In genomic region chr19:53370233-53370632, GRCm38 (mm10) we compare ENCODE assay signal across 22 mouse cellular contexts. TPM values are rescaled to one million over a fixed set of nuclear protein-coding genes. Genes with fewer than 3 reads are reported as not detected.
DNase-seq lines count a peak whose midpoint lies in the region; ATAC-seq and TF ChIP-seq lines count a peak whose summit lies in the region.
"Had no signal": no experiment of that assay in that cellular context is flagged by ENCODE, and none has a peak within 500 bp of the region (broad histone marks: within the 10 kb centered on the region; RNA-seq: fewer than 3 reads in every experiment).

No protein-coding gene starts in this region.

- DNase-seq in frontal cortex, postnatal 36 days (ENCODE audit: low spot score in 2 of 2), result no peak
- DNase-seq in layer of hippocampus, adult 2 months (ENCODE audit: low spot score in 2 of 2), result no peak
- DNase-seq in layer of hippocampus, adult 9-10 months (ENCODE audit: low spot score), result no peak
- no peak for DNase-seq in Patski (ENCODE audit: low read depth, low spot score)

- POLR2A ChIA-PET in Patski (lab: Charles Lee), result interaction anchor here (0.7 to 1.3 kb wide), 4 partner anchors 10 to 40 kb away, joined by 3 to 6 read pairs (median 4); no protein-coding TSS in a partner anchor

- H3K27ac ChIP-seq in layer of hippocampus, adult 2 months, result peak overlapping the region; percentile 56; the same call in 1 of the 2 replicates
- 0 out of 2 replicates have a peak overlapping the region, but pooled peaks have one; percentile 38 for H3K27ac ChIP-seq in limb, embryonic 15.5 days
- H3K27ac ChIP-seq: hindbrain, embryonic 14.5 days; neural tube, embryonic 15.5 days; stomach, embryonic 15.5 days had no signal

- in situ Hi-C loops in Patski (cut with MboI; ENCODE audit: low pct_unique_long_range_greater_than_20kb), result loop anchor here (5.0 to 25.0 kb wide), 2 partner anchors 38 to 358 kb away; no protein-coding TSS in a partner anchor

- 70% methylated on average over 15 of the region's 15 CpGs for WGBS in limb, embryonic 15.5 days

- no peak overlapping the region for H3K4me2 ChIP-seq in limb, embryonic 15.5 days
- H3K4me2 ChIP-seq: hindbrain, embryonic 14.5 days; liver, embryonic 11.5 days; stomach, embryonic 15.5 days had no signal

- H3K27me3 ChIP-seq in Patski, result no peaks in the 10 kb centered on the region
- no peaks in the 10 kb centered on the region for H3K27me3 ChIP-seq in limb, embryonic 15.5 days
- H3K27me3 ChIP-seq: neural tube, embryonic 15.5 days; stomach, embryonic 15.5 days had no signal

- H3K4me1 ChIP-seq in limb, embryonic 15.5 days, result peaks cover 32% of the 10 kb centered on the region

- peak; percentile 16; the same call in 1 of the 2 replicates for ATAC-seq in frontal cortex, adult (ENCODE audit: low TSS enrichment)
- ATAC-seq in Patski, result peak; percentile 68
- ATAC-seq in limb, embryonic 15.5 days (ENCODE audit: insufficient number of reproducible peaks, low FRiP score, low TSS enrichment, low read depth), result no peak
- no peak for ATAC-seq in granulocyte monocyte progenitor cell, adult 5-6 weeks (replicated peaks; ENCODE audit: poor library complexity, severe bottlenecking)

- no peak overlapping the region for H3K9ac ChIP-seq in limb, embryonic 15.5 days
- H3K9ac ChIP-seq: neural tube, embryonic 15.5 days; stomach, embryonic 15.5 days had no signal

- H3K4me3 ChIP-seq in layer of hippocampus, adult 2 months, result no peak overlapping the region
- no peak overlapping the region for H3K4me3 ChIP-seq in limb, embryonic 15.5 days
- H3K4me3 ChIP-seq: neural tube, embryonic 15.5 days; stomach, embryonic 15.5 days had no signal

- TF ChIP-seq CTCF in layer of hippocampus, adult 2 months (conservative IDR thresholded peaks at IDR 0.05), result no peak
- TF ChIP-seq CTCF in Patski (IDR thresholded peaks at IDR 0.05), result no peak

- H3K9me3 ChIP-seq in limb, embryonic 15.5 days, result no peaks in the 10 kb centered on the region
- H3K9me3 ChIP-seq: neural tube, embryonic 15.5 days; stomach, embryonic 15.5 days had no signal

- CTCF ChIA-PET in Patski (lab: Charles Lee), result interaction anchor here (0.8 to 3.6 kb wide), 10 partner anchors 10 to 362 kb away, joined by 3 to 20 read pairs (median 4); no protein-coding TSS in a partner anchor

- H3K36me3 ChIP-seq in limb, embryonic 15.5 days, result peaks cover 29% of the 10 kb centered on the region

RNA-seq across cellular contexts. Expression of gene Gm10197, which starts 1.3 kb away (rescaled TPM):
- total RNA-seq in layer of hippocampus, adult 2 months (2021), result not detected
- polyA plus RNA-seq in Patski (2021), result 32.0 TPM
- polyA plus RNA-seq in limb, embryonic 15.5 days (2015; fragmentation: Nextera tagmentation; extraction: Ambion mirVana), result 2.2 TPM in 1 of 2 replicates, not detected in the other
- not detected in 2 replicates for total RNA-seq in granulocyte monocyte progenitor cell, adult 5-6 weeks (2014; fragmentation: Nextera tagmentation)
- total RNA-seq in granulocyte monocyte progenitor cell, adult 5-6 weeks (2017), result not detected in 2 replicates
- total RNA-seq: layer of hippocampus, adult 8-10 months; left cerebral cortex, postnatal 10 days; megakaryocyte-erythroid progenitor cell, adult 5-6 weeks; monocyte, adult 5-6 weeks had no signal
- polyA plus RNA-seq: CD4-positive, CD25-positive, alpha-beta regulatory T cell, adult 4 months; embryonic facial prominence, embryonic 11.5 days; forebrain, embryonic 11.5 days; gonadal fat pad, adult 2 months; heart, postnatal 0 days; hindbrain, embryonic 14.5 days; liver, embryonic 11.5 days; lung, postnatal 0 days; neural tube, embryonic 15.5 days; small intestine, adult 2 months had no signal

RNA-seq across cellular contexts. Expression of gene Smndc1, which starts 20.1 kb away (rescaled TPM):
- total RNA-seq in layer of hippocampus, adult 2 months (2021), result 10 to 100 TPM; 39.9 to 40.7 TPM
- polyA plus RNA-seq in Patski (2021), result 59.3 TPM
- polyA plus RNA-seq in limb, embryonic 15.5 days (2015; fragmentation: Nextera tagmentation; extraction: Ambion mirVana), result 35.9 and 37.5 TPM in 2 replicates
- 47.7 and 54.6 TPM in 2 replicates for total RNA-seq in granulocyte monocyte progenitor cell, adult 5-6 weeks (2014; fragmentation: Nextera tagmentation)
- total RNA-seq in granulocyte monocyte progenitor cell, adult 5-6 weeks (2017), result 31.1 and 33.4 TPM in 2 replicates

RNA-seq across cellular contexts. Expression of gene Mxi1, which starts 59.9 kb away (rescaled TPM):
- 10 to 100 TPM; 62.8 to 68.6 TPM for total RNA-seq in layer of hippocampus, adult 2 months (2021)
- polyA plus RNA-seq in Patski (2021), result 92.8 TPM
- 35.4 and 40.1 TPM in 2 replicates for polyA plus RNA-seq in limb, embryonic 15.5 days (2015; fragmentation: Nextera tagmentation; extraction: Ambion mirVana)
- total RNA-seq in granulocyte monocyte progenitor cell, adult 5-6 weeks (2014; fragmentation: Nextera tagmentation), result 19.6 and 28.2 TPM in 2 replicates
- total RNA-seq in granulocyte monocyte progenitor cell, adult 5-6 weeks (2017), result 50.7 and 54.9 TPM in 2 replicates

Comparison
In these comparisons a context has a peak if more than half of its experiments do, and no peak if none do; other contexts are left out.
1. ATAC-seq: peak in frontal cortex, adult (single experiment) and Patski (single experiment); none in limb, embryonic 15.5 days (single experiment) and granulocyte monocyte progenitor cell, adult 5-6 weeks (single experiment).